Mouse (Mus musculus) limb, embryonic 13.5 days (tissue): Measurements from ENCODE around the gene Csnk2b. TPM values are rescaled to one million over a fixed set of nuclear protein-coding genes. Genes with fewer than 3 reads are reported as not detected.
"Not testable (repeated sequence)": the region's sequence is repeated elsewhere in the genome, so short reads cannot be mapped to it uniquely, and the experiment has no call there.

Experiments used
- ATAC-seq: fragments of 200-750 bp; cut with Nextera tagmentation; 2 replicates; pipeline ENCODE4 v1.8.0; 2017; ENCODE audit warnings: low read depth, moderate number of reproducible peaks, moderate TSS enrichment; ENCODE audit not compliant: low FRiP score
- H3K27ac ChIP-seq: fragments of 300-500 bp; sonication (generic); 2 replicates; pipeline ENCODE4 v1.5.1; 2015; ENCODE audit warnings: inconsistent platforms, mild to moderate bottlenecking, moderate library complexity
- H3K27me3 ChIP-seq: fragments of 300-500 bp; sonication (generic); 2 replicates; pipeline ENCODE4 v1.6.1; 2015; ENCODE audit warnings: mild to moderate bottlenecking, inconsistent platforms
- H3K36me3 ChIP-seq: fragments of 300-500 bp; sonication (generic); 2 replicates; pipeline ENCODE4 v1.6.1; 2015; ENCODE audit warnings: inconsistent platforms, mild to moderate bottlenecking, moderate library complexity
- H3K4me1 ChIP-seq: fragments of 300-500 bp; sonication (generic); 2 replicates; pipeline ENCODE4 v1.6.1; 2015; ENCODE audit warnings: inconsistent platforms
- H3K4me2 ChIP-seq: fragments of 300-500 bp; sonication (generic); replicated peaks from 2 replicates; pipeline ENCODE4 v1.6.1; 2015; ENCODE audit warnings: inconsistent platforms, mild to moderate bottlenecking, moderate library complexity
- H3K4me3 ChIP-seq: fragments of 300-500 bp; sonication (generic); 2 replicates; pipeline ENCODE4 v1.5.1; 2015; ENCODE audit warnings: moderate library complexity, mild to moderate bottlenecking, inconsistent platforms
- H3K9ac ChIP-seq: fragments of 300-500 bp; sonication (generic); 2 replicates; pipeline ENCODE4 v1.6.1; 2015; ENCODE audit warnings: mild to moderate bottlenecking, inconsistent platforms
- H3K9me3 ChIP-seq: fragments of 300-500 bp; sonication (generic); 2 replicates; pipeline ENCODE4 v1.6.1; 2016; ENCODE audit warnings: inconsistent platforms
- WGBS: fragments of 180-500 bp; shearing (Covaris S2); methylation state at CpG from one replicate; pipeline ENCODE4 v1.1.7; 2015; 5-methylcytosine and 5-hydroxymethylcytosine counted together
- polyA plus RNA-seq: library from polyadenylated mRNA; unstranded; fragments of >200 nt; fragmentation: Nextera tagmentation; extraction: Ambion mirVana; gene quantifications from 2 replicates; pipeline ENCODE4 v1.2.1, GENCODE M21; 2015

Gene Csnk2b
- polyA plus RNA-seq, 1 experiment from 2014 or later, result 279 TPM

GRCm38 (mm10) chr17:35131038-35131437 lies 9.2 kb upstream of the Csnk2b start:
- peaks cover 18% of the 10 kb centered on the region for H3K4me1 ChIP-seq
- 87% methylated on average over 8 of the region's 8 CpGs for WGBS

GRCm38 (mm10) chr17:35128996-35129395 lies 7.1 kb upstream of the Csnk2b start:
- Histone ChIP-seq H3K36me3 (peaks cover 33% of the 10 kb centered on the region), H3K27ac (no peak overlapping the region), H3K9me3 (no peaks in the 10 kb centered on the region), H3K4me3 (no peak overlapping the region), H3K27me3 (no peaks in the 10 kb centered on the region), H3K4me1 (peaks cover 28% of the 10 kb centered on the region), H3K4me2 (no peak overlapping the region), H3K9ac (no peak overlapping the region)
- 64% methylated on average over 11 of the region's 11 CpGs for WGBS
- no peak for ATAC-seq

More at GRCm38 (mm10) chr17:35131038-35131437, 9.2 kb upstream of the Csnk2b start:
- Histone ChIP-seq H3K27ac (no peak overlapping the region), H3K36me3 (peaks cover 22% of the 10 kb centered on the region), H3K9me3 (no peaks in the 10 kb centered on the region), H3K9ac (no peak overlapping the region), H3K4me3 (no peak overlapping the region), H3K4me2 (no peak overlapping the region), H3K27me3 (no peaks in the 10 kb centered on the region)
- no peak for ATAC-seq

- no peak for ATAC-seq
- peak overlapping the region; percentile 88; the same call in 1 of the 2 replicates for H3K27ac ChIP-seq
- H3K4me1 ChIP-seq, result peaks cover 34% of the 10 kb centered on the region
- WGBS, result 75% methylated on average over 13 of the region's 13 CpGs
- peak overlapping the region; percentile 76 for H3K4me3 ChIP-seq
- no peaks in the 10 kb centered on the region for H3K9me3 ChIP-seq
- peak overlapping the region; percentile 88 for H3K9ac ChIP-seq
- H3K27me3 ChIP-seq, result no peaks in the 10 kb centered on the region
- peak overlapping the region; percentile 81 for H3K4me2 ChIP-seq
- H3K36me3 ChIP-seq, result peaks cover 39% of the 10 kb centered on the region
Observed at GRCm38 (mm10) chr17:35127017-35127416, 5.2 kb upstream of the Csnk2b start.

- Histone ChIP-seq H3K4me1 (peaks cover 34% of the 10 kb centered on the region), H3K36me3 (peaks cover 39% of the 10 kb centered on the region), H3K27me3 (no peaks in the 10 kb centered on the region), H3K9ac (peak within 1 kb of the TSS; percentile 88), H3K27ac (peak within 1 kb of the TSS; percentile 88), H3K4me3 (peak within 1 kb of the TSS; percentile 76), H3K4me2 (peak within 1 kb of the TSS; percentile 81), H3K9me3 (no peaks in the 10 kb centered on the region)
- ATAC-seq, result peak; percentile 41; the same call in 1 of the 2 replicates
- WGBS, result under 1% methylated on average over 30 of the region's 36 CpGs
Observed at GRCm38 (mm10) chr17:35126206-35126611, 4.4 kb upstream of the Csnk2b start, which contains the start of gene D17H6S53E. TSS of gene D17H6S53E (plus strand) at chr17:35126373.

- Histone ChIP-seq H3K4me2 (peak overlapping the region; percentile 81), H3K9me3 (no peaks in the 10 kb centered on the region), H3K4me1 (peaks cover 35% of the 10 kb centered on the region), H3K4me3 (peak overlapping the region; percentile 76), H3K9ac (peak overlapping the region; percentile 88), H3K27ac (peak overlapping the region; percentile 88; the same call in 1 of the 2 replicates), H3K36me3 (peaks cover 39% of the 10 kb centered on the region), H3K27me3 (no peaks in the 10 kb centered on the region)
- ATAC-seq, result no peak
- 26% methylated on average over 6 of the region's 6 CpGs for WGBS
Observed at GRCm38 (mm10) chr17:35125578-35125977, 3.7 kb upstream of the Csnk2b start.

- Histone ChIP-seq H3K9ac (peak overlapping the region; percentile 88), H3K36me3 (peaks cover 34% of the 10 kb centered on the region), H3K4me3 (no peak overlapping the region), H3K4me1 (peaks cover 40% of the 10 kb centered on the region), H3K9me3 (no peaks in the 10 kb centered on the region), H3K27ac (no peak overlapping the region; the same call in 1 of the 2 replicates), H3K27me3 (no peaks in the 10 kb centered on the region), H3K4me2 (peak overlapping the region; percentile 81)
- ATAC-seq, result no peak
- WGBS, result 88% methylated on average over 1 of the region's 1 CpGs
Observed at GRCm38 (mm10) chr17:35125081-35125480, 3.2 kb upstream of the Csnk2b start.

GRCm38 (mm10) chr17:35124261-35124896 lies 2.5 kb upstream of the Csnk2b start:
- H3K4me3 ChIP-seq, H3K27me3 ChIP-seq, H3K9me3 ChIP-seq, H3K4me2 ChIP-seq, H3K9ac ChIP-seq, ATAC-seq, H3K27ac ChIP-seq: not testable (repeated sequence)
- peaks cover 27% of the 10 kb centered on the region for H3K36me3 ChIP-seq
- 94% methylated on average over 12 of the region's 12 CpGs for WGBS
- H3K4me1 ChIP-seq, result peaks cover 46% of the 10 kb centered on the region

- WGBS, result 90% methylated on average over 9 of the region's 9 CpGs
- ATAC-seq, result not testable (repeated sequence)
Observed at GRCm38 (mm10) chr17:35123287-35123686, 1.4 kb upstream of the Csnk2b start.

GRCm38 (mm10) chr17:35121143-35121799 lies 582 bp downstream of the Csnk2b start, which contains the start of gene Gpank1:
TSS of gene Gpank1 (plus strand) at chr17:35121455.
- H3K36me3 ChIP-seq, result peaks cover 42% of the 10 kb centered on the region
- under 1% methylated on average over 45 of the region's 50 CpGs for WGBS
- peak within 1 kb of the TSS; percentile 98 for H3K9ac ChIP-seq
- peak within 1 kb of the TSS; percentile 94 for H3K27ac ChIP-seq
- H3K4me3 ChIP-seq, result peak within 1 kb of the TSS; percentile 93
- peak; percentile 96 for ATAC-seq
- H3K4me2 ChIP-seq, result peak within 1 kb of the TSS; percentile 92
- peaks cover 28% of the 10 kb centered on the region for H3K4me1 ChIP-seq
- H3K9me3 ChIP-seq, result no peaks in the 10 kb centered on the region
- no peaks in the 10 kb centered on the region for H3K27me3 ChIP-seq

More at GRCm38 (mm10) chr17:35123287-35123686, 1.4 kb upstream of the Csnk2b start:
- not testable (repeated sequence) for H3K9me3 ChIP-seq, H3K4me3 ChIP-seq, H3K9ac ChIP-seq, H3K4me2 ChIP-seq, H3K27ac ChIP-seq, H3K27me3 ChIP-seq
- peaks cover 43% of the 10 kb centered on the region for H3K4me1 ChIP-seq
- peaks cover 31% of the 10 kb centered on the region for H3K36me3 ChIP-seq

GRCm38 (mm10) chr17:35120745-35121142 lies 1.1 kb downstream of the Csnk2b start:
- H3K27ac ChIP-seq, result peak overlapping the region; percentile 74
- under 1% methylated on average over 33 of the region's 33 CpGs for WGBS

GRCm38 (mm10) chr17:35115046-35116019 lies 6.5 kb downstream of the Csnk2b start, which contains the start of gene Ly6g5b:
TSS of gene Ly6g5b (minus strand) at chr17:35115428.
- Histone ChIP-seq H3K27me3 (no peaks in the 10 kb centered on the region), H3K4me2 (no peak within 1 kb of the TSS), H3K4me3 (no peak within 1 kb of the TSS), H3K27ac (no peak within 1 kb of the TSS), H3K4me1 (peaks cover 9% of the 10 kb centered on the region), H3K36me3 (peaks cover 47% of the 10 kb centered on the region), H3K9ac (no peak within 1 kb of the TSS), H3K9me3 (no peaks in the 10 kb centered on the region)
- no peak for ATAC-seq
- 81% methylated on average over 8 of the region's 8 CpGs for WGBS

More at GRCm38 (mm10) chr17:35120745-35121142, 1.1 kb downstream of the Csnk2b start:
- Histone ChIP-seq H3K36me3 (peaks cover 47% of the 10 kb centered on the region), H3K27me3 (no peaks in the 10 kb centered on the region), H3K9me3 (no peaks in the 10 kb centered on the region), H3K4me1 (peaks cover 28% of the 10 kb centered on the region), H3K4me3 (peak overlapping the region; percentile 93), H3K9ac (peak overlapping the region; percentile 98), H3K4me2 (peak overlapping the region; percentile 92)
- no peak for ATAC-seq
